Mouse (Mus musculus): ENCODE measurements around the gene Gm906. TPM values are rescaled to one million over a fixed set of nuclear protein-coding genes. Genes with fewer than 3 reads are reported as not detected.
"Not testable (repeated sequence)": the region's sequence is repeated elsewhere in the genome, so short reads cannot be mapped to it uniquely, and the experiment has no call there.

Gene Gm906
- polyA plus RNA-seq (2015; fragmentation: Nextera tagmentation; extraction: Ambion mirVana): not detected in 2 replicates

- H3K9ac ChIP-seq (replicated peaks); ATAC-seq; H3K36me3 ChIP-seq (replicated peaks; ENCODE audit: insufficient read depth, low read length); H3K27me3 ChIP-seq (ENCODE audit: insufficient read depth, low read length); DNase-seq; H3K4me2 ChIP-seq (ENCODE audit: low read depth, low read length); H3K4me1 ChIP-seq (ENCODE audit: insufficient read depth); H3K4me3 ChIP-seq (ENCODE audit: low read depth, low read length); H3K27ac ChIP-seq (ENCODE audit: low read depth); H3K9me3 ChIP-seq (ENCODE audit: low read length): not testable (repeated sequence)
- 52% methylated on average over 2 of the region's 3 CpGs for WGBS (ENCODE audit: insufficient replicate concordance)
Observed at GRCm38 (mm10) chr13:50250208-50250607, at the start of gene Gm906. Gene Gm906 (minus strand): TSS chr13:50250308.

- ATAC-seq: peak; percentile 100
- H3K27ac ChIP-seq (ENCODE audit: low read depth): not testable (repeated sequence)
Observed at GRCm38 (mm10) chr13:50283308-50283707, 33.2 kb upstream of the Gm906 start.

GRCm38 (mm10) chr13:50236487-50236886 lies 13.6 kb downstream of the Gm906 start:
- Histone ChIP-seq H3K27me3 (ENCODE audit: insufficient read depth, low read length) (no peaks in the 10 kb centered on the region), H3K9ac (replicated peaks) (no peak overlapping the region), H3K27ac (ENCODE audit: low read depth) (no peak overlapping the region), H3K4me3 (ENCODE audit: low read depth, low read length) (no peak overlapping the region), H3K4me2 (ENCODE audit: low read depth, low read length) (no peak overlapping the region), H3K4me1 (ENCODE audit: insufficient read depth) (no peaks in the 10 kb centered on the region), H3K9me3 (ENCODE audit: low read length) (no peaks in the 10 kb centered on the region), H3K36me3 (replicated peaks; ENCODE audit: insufficient read depth, low read length) (no peaks in the 10 kb centered on the region)
- no peak for DNase-seq
- WGBS (ENCODE audit: insufficient replicate concordance): 86% methylated on average over 3 of the region's 3 CpGs
- no peak for ATAC-seq
- no peak for TF ChIP-seq CTCF (IDR thresholded peaks at IDR 0.05; ENCODE audit: low read depth)

More at GRCm38 (mm10) chr13:50283308-50283707, 33.2 kb upstream of the Gm906 start:
- not testable (repeated sequence) for H3K9ac ChIP-seq (replicated peaks); DNase-seq; H3K4me2 ChIP-seq (ENCODE audit: low read depth, low read length); H3K27me3 ChIP-seq (ENCODE audit: insufficient read depth, low read length); H3K36me3 ChIP-seq (replicated peaks; ENCODE audit: insufficient read depth, low read length); H3K9me3 ChIP-seq (ENCODE audit: low read length); H3K4me1 ChIP-seq (ENCODE audit: insufficient read depth); H3K4me3 ChIP-seq (ENCODE audit: low read depth, low read length)
- WGBS (ENCODE audit: insufficient replicate concordance): 54% methylated on average over 1 of the region's 4 CpGs

- not testable (repeated sequence) for ATAC-seq; H3K4me1 ChIP-seq (ENCODE audit: insufficient read depth); H3K36me3 ChIP-seq (replicated peaks; ENCODE audit: insufficient read depth, low read length); H3K9ac ChIP-seq (replicated peaks); H3K4me3 ChIP-seq (ENCODE audit: low read depth, low read length); H3K27ac ChIP-seq (ENCODE audit: low read depth); H3K4me2 ChIP-seq (ENCODE audit: low read depth, low read length); H3K27me3 ChIP-seq (ENCODE audit: insufficient read depth, low read length); H3K9me3 ChIP-seq (ENCODE audit: low read length)
- TF ChIP-seq CTCF (IDR thresholded peaks at IDR 0.05; ENCODE audit: low read depth): peak; percentile 63
- peak; percentile 15 for DNase-seq
- 0% methylated on average over 1 of the region's 1 CpGs for WGBS (ENCODE audit: insufficient replicate concordance)
Observed at GRCm38 (mm10) chr13:50211842-50212241, 38.3 kb downstream of the Gm906 start.

- not testable (repeated sequence) for H3K4me3 ChIP-seq (ENCODE audit: low read depth, low read length); H3K4me1 ChIP-seq (ENCODE audit: insufficient read depth); H3K27me3 ChIP-seq (ENCODE audit: insufficient read depth, low read length); H3K9ac ChIP-seq (replicated peaks); H3K4me2 ChIP-seq (ENCODE audit: low read depth, low read length); H3K36me3 ChIP-seq (replicated peaks; ENCODE audit: insufficient read depth, low read length); H3K27ac ChIP-seq (ENCODE audit: low read depth); H3K9me3 ChIP-seq (ENCODE audit: low read length); DNase-seq; ATAC-seq
Observed at GRCm38 (mm10) chr13:50210191-50210590, 39.9 kb downstream of the Gm906 start.

GRCm38 (mm10) chr13:50209651-50210050 lies 40.5 kb downstream of the Gm906 start:
- H3K4me2 ChIP-seq (ENCODE audit: low read depth, low read length); ATAC-seq; H3K27ac ChIP-seq (ENCODE audit: low read depth); H3K4me3 ChIP-seq (ENCODE audit: low read depth, low read length); H3K9me3 ChIP-seq (ENCODE audit: low read length); H3K9ac ChIP-seq (replicated peaks); H3K36me3 ChIP-seq (replicated peaks; ENCODE audit: insufficient read depth, low read length); H3K4me1 ChIP-seq (ENCODE audit: insufficient read depth); DNase-seq; H3K27me3 ChIP-seq (ENCODE audit: insufficient read depth, low read length): not testable (repeated sequence)
- 56% methylated on average over 2 of the region's 2 CpGs for WGBS (ENCODE audit: insufficient replicate concordance)

- WGBS (ENCODE audit: insufficient replicate concordance): 85% methylated on average over 12 of the region's 12 CpGs
- TF ChIP-seq CTCF (IDR thresholded peaks at IDR 0.05; ENCODE audit: low read depth) (no peak), EP300 (IDR thresholded peaks at IDR 0.05; ENCODE audit: low read depth) (no peak)
- Histone ChIP-seq H3K4me1 (ENCODE audit: insufficient read depth) (no peaks in the 10 kb centered on the region), H3K27me3 (ENCODE audit: insufficient read depth, low read length) (no peaks in the 10 kb centered on the region), H3K27ac (ENCODE audit: low read depth) (no peak overlapping the region), H3K4me3 (ENCODE audit: low read depth, low read length) (no peak overlapping the region), H3K9ac (replicated peaks) (no peak overlapping the region), H3K4me2 (ENCODE audit: low read depth, low read length) (no peak overlapping the region), H3K9me3 (ENCODE audit: low read length) (no peaks in the 10 kb centered on the region), H3K36me3 (replicated peaks; ENCODE audit: insufficient read depth, low read length) (no peaks in the 10 kb centered on the region)
- DNase-seq: no peak
- no peak for ATAC-seq
Observed at GRCm38 (mm10) chr13:50207966-50208365, 42.1 kb downstream of the Gm906 start.

- not testable (repeated sequence) for H3K27me3 ChIP-seq (ENCODE audit: insufficient read depth, low read length); ATAC-seq; H3K4me1 ChIP-seq (ENCODE audit: insufficient read depth); DNase-seq; H3K9me3 ChIP-seq (ENCODE audit: low read length); H3K36me3 ChIP-seq (replicated peaks; ENCODE audit: insufficient read depth, low read length); H3K9ac ChIP-seq (replicated peaks); H3K4me3 ChIP-seq (ENCODE audit: low read depth, low read length); H3K27ac ChIP-seq (ENCODE audit: low read depth); H3K4me2 ChIP-seq (ENCODE audit: low read depth, low read length)
Observed at GRCm38 (mm10) chr13:50196831-50197230, 53.3 kb downstream of the Gm906 start.
